Mouse (Mus musculus) C2C12 (cell line): ENCODE results near the gene Ier5.

Experiments used
- CEBPB ChIP-seq: IDR thresholded peaks from one replicate; pipeline ENCODE4 v1.6.1; 2011; ENCODE audit warnings: low read depth, mild to moderate bottlenecking, control low read depth, moderate library complexity
- CTCF ChIP-seq: IDR thresholded peaks from one replicate; pipeline ENCODE4 v1.5.1; 2011; ENCODE audit not compliant: control insufficient read depth, insufficient read depth, insufficient read length
- FOSL1 ChIP-seq: IDR thresholded peaks from one replicate; pipeline ENCODE4 v1.8.0; 2011; ENCODE audit warnings: mild to moderate bottlenecking, low read length; ENCODE audit not compliant: poor library complexity, insufficient read depth, severe bottlenecking
- MAX ChIP-seq: IDR thresholded peaks from one replicate; pipeline ENCODE4 v1.6.1; 2011; ENCODE audit warnings: mild to moderate bottlenecking, control low read depth
- MYOD1 ChIP-seq: IDR thresholded peaks from one replicate; pipeline ENCODE4 v1.6.1; 2011; ENCODE audit warnings: low read depth; ENCODE audit not compliant: control insufficient read depth, insufficient read length
- MYOG ChIP-seq: IDR thresholded peaks from one replicate; pipeline ENCODE4 v1.6.1; 2011; ENCODE audit not compliant: control insufficient read depth, insufficient read length; ENCODE audit errors: extremely low read depth
- USF1 ChIP-seq: IDR thresholded peaks from one replicate; pipeline ENCODE4 v1.6.1; 2011; ENCODE audit warnings: low read depth, mild to moderate bottlenecking, control low read depth, moderate library complexity

- TF ChIP-seq CTCF (no peak), MAX (peak; percentile 87), USF1 (no peak), FOSL1 (no peak), CEBPB (no peak), MYOD1 (no peak), MYOG (no peak)
Observed at GRCm38 (mm10) chr1:155050897-155051592, 48.4 kb downstream of the Ier5 start.
